Mouse (Mus musculus) spleen, postnatal 10 days (tissue): ENCODE measurements around the gene Mgll.
A peak's percentile ranks its signal among the peaks of the same experiment; 100 is the strongest.

Source experiments
- DNase-seq, 2 experiments: peaks; one replicate each; pipeline ENCODE4 v3.0.0; 2021 to 2022; ENCODE audit warnings: low spot score in 2 of 2

Gene Mgll

DNA sequence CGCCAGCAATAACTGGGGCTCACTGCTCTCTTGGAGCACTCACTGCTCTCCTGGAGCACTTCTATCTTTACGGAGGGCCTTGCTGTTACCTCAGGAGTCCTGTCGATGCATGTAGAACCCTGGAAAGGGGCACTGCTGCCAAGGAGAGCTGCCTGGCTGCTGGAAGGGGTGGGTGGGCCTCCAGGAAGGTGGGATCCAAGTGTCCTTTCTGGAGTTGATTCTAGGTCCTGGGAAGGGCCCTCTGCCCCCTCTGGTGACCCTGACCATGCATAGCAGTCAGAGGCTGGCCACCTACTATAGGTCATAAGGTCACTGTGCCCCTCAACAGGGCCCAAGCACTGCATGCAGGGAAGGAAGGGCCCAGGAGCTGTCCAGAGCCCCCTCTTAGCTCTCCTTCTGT lies 102.8 kb downstream of the Mgll start:
- DNase-seq = peak in 1 of 2 experiments; percentile 22

DNA sequence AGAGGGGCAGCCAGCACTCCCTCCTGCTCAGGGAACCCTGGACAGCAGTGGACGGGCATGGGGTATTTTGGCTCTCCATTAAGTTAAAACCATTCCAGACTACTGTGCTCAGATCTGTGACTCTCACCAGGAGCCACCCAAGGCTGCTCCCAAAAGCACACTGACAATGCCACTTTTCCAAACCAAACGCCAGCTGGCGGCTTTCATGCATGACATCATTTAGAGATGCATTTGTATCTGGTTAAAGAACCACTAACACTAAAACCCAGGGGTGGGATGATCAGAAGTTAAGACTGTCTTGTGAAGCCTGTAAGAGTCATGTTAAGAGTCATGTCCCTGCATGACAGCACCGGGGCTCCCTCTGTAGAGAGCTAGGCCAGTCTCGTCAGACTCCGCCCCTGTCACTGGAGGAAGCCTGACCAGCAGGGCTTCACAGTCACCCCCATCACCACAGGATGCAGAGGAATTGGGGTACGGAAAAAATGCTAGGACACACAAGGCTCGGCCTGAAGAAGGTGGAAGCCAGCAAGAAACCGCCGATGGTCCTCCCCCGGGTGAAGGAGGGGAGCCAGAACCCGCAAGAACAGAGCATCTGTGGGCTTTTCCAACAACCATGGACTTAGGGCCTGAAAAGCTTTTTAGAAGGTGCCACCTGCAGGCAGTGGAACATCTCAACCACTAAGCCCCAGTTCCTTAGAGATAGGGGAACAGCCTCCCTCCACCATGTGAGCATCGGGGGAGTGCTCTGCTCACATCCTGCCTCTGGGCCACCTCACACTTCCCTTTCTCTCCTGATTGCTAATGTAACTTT lies 103.4 kb downstream of the Mgll start:
- peak in 1 of 2 experiments; percentile 20 for DNase-seq

DNA sequence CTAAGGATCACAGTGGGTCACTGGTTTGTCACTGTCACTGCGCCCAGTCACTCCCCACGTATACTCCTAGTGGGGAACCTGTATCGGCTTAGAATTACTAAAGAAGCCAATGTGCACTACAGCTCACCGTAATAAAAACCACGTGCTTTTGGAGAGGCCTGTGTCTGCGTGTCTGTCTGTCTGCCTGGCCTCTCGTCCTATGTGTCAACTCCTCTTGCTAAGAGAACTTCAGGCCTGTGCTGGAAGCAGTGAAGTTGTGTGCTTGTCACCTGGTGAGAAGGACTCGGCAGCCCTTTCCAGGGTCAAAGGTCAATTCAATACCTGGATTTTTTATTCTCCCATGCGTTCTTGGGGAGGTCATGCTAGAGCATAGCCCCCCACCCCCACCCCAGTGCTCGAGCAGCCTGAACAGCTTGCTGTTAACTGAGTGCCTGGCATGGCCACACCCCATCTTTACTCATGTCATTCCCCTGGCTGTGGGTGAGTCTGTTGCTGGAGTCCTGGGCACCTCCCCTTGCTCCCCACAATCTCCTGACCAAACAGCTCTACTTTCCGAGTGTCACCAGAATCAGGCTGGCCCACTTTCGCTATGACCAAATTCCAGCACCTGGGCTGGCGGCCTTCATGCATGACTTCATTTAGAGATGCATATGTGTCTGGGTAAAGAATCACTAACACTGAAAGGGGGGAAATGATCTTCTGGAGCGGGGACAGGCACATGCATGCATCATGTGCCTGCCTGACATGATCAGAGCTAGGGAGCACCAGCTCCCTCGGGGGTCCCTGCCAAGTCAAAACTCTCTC lies 104.2 kb downstream of the Mgll start:
- no peak for DNase-seq

DNA sequence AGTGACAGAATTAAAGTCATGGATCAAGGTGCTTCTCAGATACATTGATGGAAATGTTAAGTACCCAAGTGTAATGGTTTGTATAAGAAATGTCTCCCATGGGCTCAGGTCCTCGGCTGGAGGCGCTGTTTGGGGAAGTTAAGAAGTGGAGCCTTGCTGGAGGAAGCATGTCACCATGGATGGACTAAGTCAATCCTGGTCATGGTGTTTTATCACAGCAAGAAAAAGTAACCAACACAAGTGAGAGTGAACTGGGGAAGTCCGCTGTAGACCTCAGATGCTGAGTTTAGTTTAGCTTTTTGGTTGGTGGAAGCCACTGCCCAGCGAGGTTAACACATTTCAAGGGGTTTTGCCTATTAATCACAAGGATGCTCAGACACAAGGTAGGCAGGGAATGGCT lies 105.4 kb downstream of the Mgll start:
- no peak for DNase-seq

DNA sequence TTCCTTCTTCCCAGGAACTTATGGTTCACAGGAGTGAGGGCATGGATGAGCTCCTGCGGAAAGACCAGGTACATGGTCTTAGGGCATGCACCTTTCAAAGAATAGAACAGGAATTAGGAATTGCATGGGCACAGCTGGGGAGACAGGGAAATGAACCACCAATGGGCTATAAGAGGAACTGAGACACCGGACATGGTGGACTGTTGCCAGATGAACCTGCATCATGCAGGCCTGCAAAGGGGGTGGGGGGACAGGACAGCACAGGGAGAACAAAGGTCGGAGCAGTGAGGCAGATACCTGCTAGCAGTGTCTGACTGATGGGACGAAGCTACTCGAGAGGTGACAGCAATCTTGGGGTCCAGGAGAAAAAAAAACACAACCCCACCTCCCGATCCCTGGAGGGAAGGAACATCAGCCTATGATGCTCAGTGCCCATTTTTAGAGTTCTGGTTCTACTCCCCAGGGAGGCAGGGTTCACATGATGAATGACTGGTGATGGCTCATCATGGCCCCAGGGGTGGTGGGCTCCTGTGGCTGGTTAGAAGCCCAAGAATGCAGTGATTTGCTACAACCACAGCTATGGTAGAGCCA lies 106.0 kb downstream of the Mgll start:
- DNase-seq = no peak

DNA sequence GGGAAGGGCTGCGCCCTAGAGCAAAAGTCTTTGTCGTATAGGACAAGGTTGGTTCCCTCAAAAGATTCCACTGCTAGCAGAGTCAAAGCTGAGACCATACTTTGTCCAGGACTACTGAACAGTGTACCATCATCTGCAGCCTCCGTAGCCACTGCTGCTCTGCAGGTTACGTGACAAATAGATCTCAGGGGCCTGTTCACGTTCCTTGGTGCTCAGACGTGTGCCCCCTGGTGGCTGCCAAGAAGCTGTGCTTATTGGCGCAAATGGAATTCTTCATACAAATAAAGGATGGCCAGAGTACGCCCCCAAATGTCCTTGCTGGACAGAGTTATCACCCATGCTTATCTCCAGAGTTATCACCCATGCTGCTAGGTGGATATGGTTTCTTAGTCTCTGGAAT lies 107.2 kb downstream of the Mgll start:
- DNase-seq = peak; percentile 54 to 82

DNA sequence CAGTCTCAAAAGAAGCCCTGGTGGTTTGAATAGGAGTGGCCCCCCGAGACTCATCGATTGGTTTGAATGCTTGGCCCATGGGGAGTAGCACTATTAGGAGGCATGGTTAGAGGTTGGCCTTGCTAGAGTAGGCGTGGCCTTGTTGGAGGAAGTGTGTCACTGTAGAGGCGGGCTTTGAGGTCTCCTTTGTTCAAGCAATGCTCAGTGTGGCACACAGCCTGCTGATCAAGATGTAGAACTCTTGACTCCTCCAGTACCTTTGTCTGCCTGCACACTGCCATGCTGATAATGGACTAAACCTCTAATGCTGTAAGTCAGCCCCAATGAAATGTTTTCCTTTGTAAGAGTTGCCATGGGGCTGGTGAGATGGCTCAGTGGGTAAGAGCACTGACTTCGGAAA lies 108.5 kb downstream of the Mgll start:
- DNase-seq = no peak

DNA sequence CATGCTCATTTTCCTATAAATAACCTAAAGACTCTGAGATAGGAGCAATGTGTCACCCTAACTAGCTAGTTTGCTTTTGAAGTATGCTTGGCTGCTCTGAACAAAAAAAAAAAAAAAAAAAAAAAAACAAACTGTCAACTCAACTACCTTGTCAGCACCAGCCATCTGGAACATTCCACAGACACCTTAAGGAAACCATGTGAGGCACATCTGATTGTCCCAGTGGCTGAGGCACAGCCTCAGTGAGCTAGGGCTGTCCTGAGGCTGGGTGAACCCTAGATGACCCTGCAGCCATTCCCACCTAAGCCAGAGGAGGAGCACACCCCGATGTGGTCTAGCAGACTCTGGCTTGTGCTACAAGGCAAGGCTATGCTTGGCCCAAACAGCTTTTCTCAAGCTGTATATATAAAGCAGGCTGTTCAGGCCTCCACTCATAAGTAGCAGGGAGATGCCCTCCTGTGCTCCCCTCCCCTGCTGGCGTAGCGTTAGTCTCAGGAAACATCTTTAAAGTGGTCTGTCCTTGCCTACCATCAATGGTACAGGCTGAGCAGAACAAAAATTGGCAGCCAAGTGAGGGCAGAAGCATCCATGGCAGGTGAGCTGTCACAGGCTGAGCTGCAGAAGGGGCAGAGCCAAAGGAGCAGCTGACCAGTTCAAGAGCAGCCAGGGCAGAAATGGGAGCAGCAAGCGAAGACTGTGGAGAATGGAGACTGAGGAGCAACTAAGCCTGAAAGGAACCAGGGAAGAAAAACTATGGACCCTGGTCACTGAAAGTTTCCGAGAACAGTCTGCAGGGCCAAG lies 109.3 kb downstream of the Mgll start:
- DNase-seq = no peak

DNA sequence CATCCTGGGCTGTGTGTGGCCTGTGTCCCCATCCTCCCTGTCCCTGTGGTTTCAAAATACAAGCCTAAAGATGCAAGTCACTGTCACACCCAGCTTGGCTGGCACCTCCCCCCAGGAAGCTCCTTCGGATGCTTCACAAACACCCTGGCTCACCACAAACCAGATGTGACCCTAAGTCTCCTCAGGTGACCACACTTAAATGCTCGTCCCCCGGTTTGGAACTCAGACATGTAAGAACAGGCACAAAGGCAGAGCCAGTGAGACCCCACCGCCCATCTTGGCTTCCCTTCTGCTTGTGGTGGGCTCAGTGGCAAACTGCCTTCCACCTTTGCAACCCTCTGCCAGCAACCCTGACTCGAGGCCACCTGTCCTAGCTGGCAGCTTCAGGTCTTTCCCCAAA lies 110.8 kb downstream of the Mgll start:
- DNase-seq = peak; percentile 68 to 79

DNA sequence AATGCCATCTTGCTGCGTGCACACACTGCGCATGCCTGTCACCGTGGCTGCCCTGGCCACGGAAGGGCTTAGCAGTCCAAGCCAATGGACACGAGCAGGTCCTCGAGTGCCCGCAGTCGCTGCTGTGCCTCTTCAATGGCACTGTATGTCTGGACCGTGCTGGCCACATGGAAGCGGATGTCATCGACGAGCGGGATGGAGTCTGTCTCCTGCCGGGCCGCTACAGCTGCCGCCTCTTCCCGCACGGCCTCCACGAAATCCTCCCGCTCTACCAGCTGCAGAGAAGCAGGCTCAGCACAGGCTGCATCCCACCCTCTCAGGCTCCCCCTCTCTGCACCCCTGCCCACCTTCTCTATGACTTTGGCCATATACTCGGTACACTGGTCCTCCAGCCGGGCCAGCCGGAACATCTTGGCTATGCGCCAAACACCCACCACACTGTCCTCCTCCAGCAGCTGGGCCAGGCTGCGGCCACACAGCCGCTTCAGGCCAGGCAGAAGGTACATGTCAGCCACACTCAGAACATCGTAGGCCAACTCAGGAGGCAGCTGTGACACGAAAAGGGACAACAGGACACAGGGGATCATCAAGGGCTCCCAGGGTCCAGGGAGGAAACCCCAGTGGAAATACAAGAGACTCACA lies 112.1 kb downstream of the Mgll start:
- DNase-seq = peak in 1 of 2 experiments; percentile 20

DNA sequence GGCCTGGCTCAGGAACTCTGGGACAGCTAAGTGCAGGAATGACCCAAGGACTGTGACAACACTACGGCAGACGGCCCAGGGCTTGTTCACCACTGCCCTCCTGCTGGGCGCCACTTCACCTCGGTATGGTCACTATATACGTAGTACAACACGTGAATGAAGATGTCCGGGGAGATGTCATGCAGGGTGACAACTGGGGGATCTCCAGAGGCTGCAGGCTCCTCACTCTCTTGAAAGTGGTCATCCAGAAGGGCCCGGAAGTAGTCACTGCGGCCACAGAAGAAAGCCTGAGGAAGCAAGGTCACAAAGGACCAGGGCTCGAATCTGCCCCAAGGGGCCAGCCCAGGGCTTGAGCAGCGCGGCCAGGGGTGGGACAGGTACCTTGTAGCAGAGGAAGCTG lies 113.8 kb downstream of the Mgll start:
- no peak for DNase-seq

DNA sequence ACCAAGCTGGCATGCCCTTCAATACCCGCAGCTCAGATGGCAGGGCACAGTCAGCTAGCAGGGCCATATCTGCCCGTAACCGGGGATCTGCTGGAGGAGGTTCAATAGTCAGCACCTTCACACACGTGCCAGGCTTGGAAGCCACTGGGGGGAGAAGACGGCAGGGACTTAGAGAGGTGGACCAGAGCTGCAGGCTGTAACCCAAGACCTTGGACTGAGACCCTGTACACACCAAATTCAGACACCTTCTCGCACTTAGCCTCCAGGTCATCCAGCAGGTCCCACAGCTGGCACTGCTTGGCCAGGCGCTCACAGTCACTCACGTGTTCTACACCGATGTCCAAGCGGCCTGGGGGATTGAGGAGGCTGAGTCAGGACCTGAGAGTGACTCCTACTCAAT lies 114.4 kb downstream of the Mgll start:
- DNase-seq = no peak

DNA sequence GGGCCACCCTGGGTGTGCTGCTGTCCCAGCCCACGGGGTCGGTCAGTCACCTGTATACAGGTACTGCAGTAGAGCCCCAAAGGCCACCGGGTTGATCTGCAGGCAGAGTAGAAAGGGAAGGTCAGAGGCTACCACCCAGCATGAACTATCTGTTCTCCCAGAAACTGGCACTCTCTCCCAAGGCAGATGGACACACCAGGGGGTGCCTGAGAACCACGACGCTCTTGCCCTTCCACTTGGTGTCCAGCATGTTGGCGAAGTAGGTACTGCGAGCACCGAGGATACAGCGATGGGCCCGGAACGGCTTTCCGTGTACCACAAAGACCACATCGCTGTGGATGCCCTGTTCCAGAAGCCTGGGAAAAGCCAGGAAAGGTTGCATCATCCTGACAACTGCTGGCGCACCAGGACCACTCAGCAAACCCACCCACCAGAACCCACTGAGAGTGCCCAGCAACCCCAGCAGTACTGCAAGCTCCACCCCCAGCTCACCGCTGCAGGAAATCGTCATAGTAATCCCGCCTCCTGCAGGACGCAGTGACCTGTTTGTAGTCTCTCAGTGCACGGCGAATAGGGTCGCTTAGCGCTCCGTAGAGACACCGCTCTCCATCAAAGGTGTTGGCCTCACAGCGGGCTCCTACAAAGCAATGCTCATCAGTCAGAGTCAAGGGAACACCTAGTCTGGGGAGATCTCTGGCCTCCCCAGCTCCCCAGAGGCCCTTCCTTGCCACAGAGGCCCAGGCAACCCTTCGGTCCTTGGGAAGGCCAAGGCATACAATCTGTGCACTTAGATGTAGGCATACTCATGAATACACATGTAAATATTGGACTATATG lies 115.1 kb downstream of the Mgll start:
- no peak for DNase-seq

DNA sequence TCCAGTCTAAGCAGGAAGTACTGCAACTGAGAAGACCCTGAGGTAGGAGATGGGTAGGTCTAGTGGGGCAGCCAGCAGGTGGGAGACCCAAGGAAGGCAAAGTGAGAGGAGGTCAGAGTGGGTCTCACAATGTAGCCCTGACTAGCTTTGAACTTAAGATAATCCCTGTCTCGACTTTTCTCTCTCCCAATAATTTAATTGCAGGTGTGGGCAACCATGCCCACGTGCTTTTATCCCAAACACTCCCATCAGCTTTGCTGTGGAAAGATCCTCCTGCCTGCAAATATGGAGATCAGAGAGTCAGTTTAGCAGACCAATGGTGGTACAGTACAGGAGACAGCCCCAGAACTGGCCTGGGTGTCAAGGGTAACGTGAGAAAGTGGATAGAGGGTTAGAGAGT lies 116.0 kb downstream of the Mgll start:
- DNase-seq = no peak

DNA sequence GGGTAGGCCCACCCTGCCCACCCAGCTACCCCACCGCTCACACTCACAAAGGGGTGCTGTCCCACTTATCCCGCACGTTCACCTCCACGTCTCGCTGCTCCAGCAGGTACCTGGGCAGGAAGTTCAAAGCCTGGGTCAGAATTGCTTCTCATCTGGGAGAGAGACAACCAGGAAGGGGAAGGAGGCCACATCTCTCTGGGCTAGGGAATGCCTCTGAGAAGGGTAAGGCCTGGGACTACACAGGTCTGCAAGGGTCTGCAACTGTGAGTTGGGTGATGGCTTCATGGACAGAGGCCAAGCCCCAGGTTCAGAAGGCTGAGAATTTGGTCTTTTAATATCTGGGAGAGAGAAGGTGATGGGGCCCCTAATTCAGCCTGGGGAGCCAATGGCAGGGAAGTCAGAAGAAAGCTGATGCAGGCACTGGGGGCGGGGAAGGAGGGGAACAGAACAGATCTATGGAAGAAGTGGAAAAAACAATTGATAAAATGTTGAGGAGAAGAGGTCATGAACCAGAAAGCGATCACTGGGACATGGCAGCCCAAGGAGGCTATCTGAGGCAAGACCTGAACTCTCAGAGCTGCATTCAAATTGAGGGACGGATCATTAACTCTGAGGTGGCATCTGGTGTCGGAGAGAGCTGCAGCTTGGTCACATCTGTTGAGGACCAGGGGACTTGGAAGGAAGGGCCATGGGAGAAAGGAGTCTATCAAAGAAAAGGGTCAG lies 116.7 kb downstream of the Mgll start:
- DNase-seq = no peak

DNA sequence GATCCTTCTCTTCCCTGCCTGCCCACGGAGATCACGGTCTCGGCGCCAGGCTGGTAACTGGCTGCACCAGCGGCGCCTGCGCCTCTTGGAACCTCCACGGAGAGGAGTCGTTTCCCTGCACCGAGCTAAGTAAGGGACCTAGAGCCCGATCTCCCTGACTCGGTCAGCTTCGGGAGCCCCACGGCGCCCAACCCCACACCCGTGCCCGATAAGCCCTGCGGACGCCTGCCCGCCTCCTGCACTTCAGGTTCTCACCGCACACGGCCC lies 117.2 kb downstream of the Mgll start:
- DNase-seq = no peak

DNA sequence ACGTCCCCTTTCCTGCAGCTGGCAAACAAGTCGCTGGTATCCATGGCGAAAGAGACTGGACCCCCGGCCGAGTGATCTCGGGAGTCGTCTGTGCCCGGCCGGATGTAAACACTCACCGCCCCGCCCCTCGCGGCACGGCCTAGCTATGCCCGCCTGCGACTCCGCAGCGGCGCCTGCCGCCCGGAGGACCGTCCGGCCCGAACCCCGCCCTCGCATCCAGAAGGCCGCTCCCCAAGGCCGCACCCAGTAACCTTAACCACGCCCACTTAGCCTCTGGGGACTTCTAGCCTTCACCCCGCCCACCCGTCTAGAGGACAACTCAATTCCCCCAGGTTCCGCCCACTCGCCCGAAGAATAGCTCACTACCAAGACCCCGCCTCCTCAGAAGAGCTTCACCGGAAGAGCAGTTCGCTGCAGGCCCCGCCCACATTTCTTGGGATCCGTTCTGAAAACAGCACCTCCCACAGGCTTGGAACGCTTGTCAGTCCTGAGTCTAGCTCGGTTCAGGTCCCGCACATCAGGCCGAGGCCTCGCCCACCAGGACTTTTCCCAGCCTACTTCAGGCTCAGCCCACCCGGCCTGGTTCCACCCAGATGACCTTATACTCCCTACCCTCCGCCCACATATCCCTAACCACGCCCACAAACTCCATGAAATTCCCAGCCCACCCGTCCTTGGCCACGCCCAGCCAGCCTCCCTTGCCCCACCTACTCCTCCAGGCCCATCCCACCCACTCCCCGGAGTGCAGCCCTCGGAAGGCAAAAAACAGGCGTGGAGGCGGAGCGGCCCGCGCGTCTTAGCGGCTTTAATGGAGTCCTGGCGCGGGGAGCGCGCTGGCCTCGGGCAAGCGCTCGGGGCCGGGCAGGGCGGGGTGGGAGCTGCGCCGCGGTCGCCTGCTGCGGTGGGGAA lies 117.8 kb downstream of the Mgll start, which contains the start of gene Abtb1:
Abtb1 (minus strand) TSS at position 204 of the 909 bp plus-strand sequence.
- peak; percentile 97 to 100 for DNase-seq

DNA sequence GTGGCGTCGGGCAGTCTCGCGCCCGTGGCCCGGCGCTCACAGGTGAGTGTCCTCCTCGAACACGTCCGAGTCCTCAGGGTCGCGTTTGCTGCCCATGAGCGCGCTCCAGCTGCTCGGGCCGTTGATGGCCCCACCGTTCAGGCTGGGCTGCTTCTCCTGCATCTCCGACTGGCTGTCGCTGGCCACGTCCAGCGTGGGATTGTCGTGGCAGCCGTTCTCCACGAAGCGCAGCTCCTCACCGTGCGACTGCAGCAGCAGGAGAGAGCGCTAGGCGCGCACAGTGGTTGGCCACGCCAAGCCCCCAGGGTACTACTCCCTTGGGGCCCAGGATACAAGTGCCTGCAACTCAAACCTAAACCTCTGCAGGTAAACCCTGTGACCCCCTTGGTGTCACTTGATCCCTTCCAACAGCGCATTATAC lies 118.5 kb downstream of the Mgll start:
- DNase-seq = no peak

DNA sequence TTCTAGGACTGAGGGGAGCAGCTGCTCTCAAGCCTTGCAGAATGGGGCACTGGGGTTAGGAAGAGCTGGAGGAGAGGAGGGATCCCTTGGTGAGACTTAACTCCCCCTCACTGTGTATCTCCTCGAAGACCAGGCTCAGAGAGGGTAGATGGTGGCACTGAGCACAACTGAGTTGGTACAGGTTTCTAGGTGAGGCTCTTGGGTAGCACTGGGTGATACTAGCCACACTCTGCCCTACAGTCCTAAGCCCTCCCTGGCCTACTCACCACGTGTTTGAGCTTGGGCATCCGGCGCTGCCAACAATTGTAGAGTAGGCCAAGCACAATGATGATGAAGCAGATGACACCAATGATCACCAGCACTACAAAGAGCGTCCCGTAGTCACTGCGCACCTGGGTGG lies 119.0 kb downstream of the Mgll start:
- DNase-seq = no peak
